Mouse (Mus musculus) limb, embryonic 14.5 days (tissue): ENCODE data around the gene Prkar1b. TPM values are rescaled to one million over a fixed set of nuclear protein-coding genes. Genes with fewer than 3 reads are reported as not detected.

Source experiments
- ATAC-seq: fragments of 200-750 bp; cut with Nextera tagmentation; 2 replicates; pipeline ENCODE4 v1.8.0; 2017; ENCODE audit warnings: low read depth, moderate number of reproducible peaks, moderate TSS enrichment; ENCODE audit not compliant: low FRiP score
- DNase-seq: peaks from one replicate; pipeline ENCODE4 v3.0.0-alpha.2; 2015; ENCODE audit warnings: low spot score
- H3K27ac ChIP-seq: fragments of 300-500 bp; sonication (generic); replicated peaks from 2 replicates; pipeline ENCODE4 v1.5.1; 2014; ENCODE audit warnings: low read depth, mild to moderate bottlenecking, low read length, moderate library complexity, mixed read lengths
- H3K27me3 ChIP-seq: fragments of 300-500 bp; sonication (generic); 2 replicates; pipeline ENCODE4 v1.6.1; 2014; ENCODE audit warnings: low read length, mixed read lengths; ENCODE audit not compliant: control insufficient read depth, insufficient read depth
- H3K36me3 ChIP-seq: fragments of 300-500 bp; sonication (generic); 2 replicates; pipeline ENCODE4 v1.6.1; 2014; ENCODE audit warnings: mild to moderate bottlenecking, low read length, moderate library complexity, mixed read lengths; ENCODE audit not compliant: control insufficient read depth, insufficient read depth
- H3K4me1 ChIP-seq: fragments of 300-500 bp; sonication (generic); 2 replicates; pipeline ENCODE4 v1.6.1; 2014; ENCODE audit warnings: antibody characterized with exemption, low read length, mixed read lengths; ENCODE audit not compliant: control insufficient read depth, insufficient read depth
- H3K4me2 ChIP-seq: fragments of 300-500 bp; sonication (generic); replicated peaks from 2 replicates; pipeline ENCODE4 v1.6.1; 2014; ENCODE audit warnings: low read depth, mild to moderate bottlenecking, low read length, moderate library complexity; ENCODE audit not compliant: severe bottlenecking
- H3K4me3 ChIP-seq: fragments of 300-500 bp; sonication (generic); replicated peaks from 2 replicates; pipeline ENCODE4 v1.5.1; 2014; ENCODE audit warnings: low read length
- H3K9ac ChIP-seq: fragments of 300-500 bp; sonication (generic); 2 replicates; pipeline ENCODE4 v1.6.1; 2014; ENCODE audit warnings: mild to moderate bottlenecking, low read depth, low read length, moderate library complexity; ENCODE audit not compliant: severe bottlenecking
- H3K9me3 ChIP-seq: fragments of 300-500 bp; sonication (generic); 2 replicates; pipeline ENCODE4 v1.6.1; 2016; ENCODE audit warnings: low read length; ENCODE audit not compliant: control insufficient read depth
- POLR2A ChIP-seq: fragments of 200-500 bp; IDR thresholded peaks from 2 replicates; pipeline ENCODE4 v1.8.0; 2012; ENCODE audit warnings: inconsistent platforms, mild to moderate bottlenecking, moderate library complexity, borderline replicate concordance; ENCODE audit not compliant: insufficient read depth, insufficient read length; ENCODE audit errors: extremely low read depth
- WGBS: fragments of 180-500 bp; shearing (Covaris S2); extraction: QIAGEN DNeasy Blood & Tissue Kit; methylation state at CpG from one replicate; pipeline ENCODE4 v1.1.7; 2014; 5-methylcytosine and 5-hydroxymethylcytosine counted together
- polyA plus RNA-seq, 2 experiments: library from polyadenylated mRNA; depleted of rRNA in 1 of 2; stranded (reverse) in 1 of 2; unstranded in 1 of 2; fragments of >200 nt; fragmentation: Nextera tagmentation in 1 of 2; extraction: Ambion mirVana in 1 of 2; gene quantifications; 2 replicates each; pipeline versions ENCODE4 v1.2.1 to v1.2.3; 2012 to 2014

The Prkar1b gene
- polyA plus RNA-seq, 2 experiments, result 15.8 to 19.2 TPM

DNA sequence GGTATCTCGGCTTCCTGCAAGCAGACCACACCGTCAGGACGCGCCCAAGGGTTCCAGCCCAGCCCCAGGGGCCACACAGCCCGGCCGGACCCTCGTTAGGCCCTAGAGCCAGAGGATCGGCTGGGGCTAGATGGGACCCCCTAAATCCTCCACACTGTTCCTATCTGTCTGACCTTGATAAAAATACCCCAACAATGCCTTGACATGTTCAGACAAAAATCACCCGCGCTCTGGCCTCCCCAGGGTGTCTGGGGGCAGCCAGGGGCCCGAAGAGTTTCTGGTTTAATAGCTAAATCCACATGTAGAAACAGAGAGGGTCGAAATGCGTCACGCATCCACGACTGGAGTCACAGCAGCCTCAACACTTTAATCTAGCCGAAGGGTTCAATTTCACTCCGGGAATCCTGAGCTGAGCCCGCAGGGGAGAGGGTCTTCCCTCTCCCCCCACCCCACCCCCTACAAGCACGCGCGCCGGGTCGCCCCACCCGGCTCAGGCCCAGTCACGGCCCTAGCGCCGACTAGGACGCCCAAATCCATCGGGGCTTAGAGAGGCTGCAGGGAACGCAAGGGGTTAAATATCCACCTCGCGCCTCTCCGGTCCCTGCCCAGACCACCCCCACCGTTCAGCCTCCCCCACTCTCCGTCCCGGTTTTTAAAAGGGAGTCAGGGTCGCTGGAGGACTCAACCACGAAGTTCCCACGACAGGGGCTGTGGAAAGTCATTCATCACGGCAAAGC is 156.3 kb downstream of the Prkar1b start:
- WGBS, result 2% methylated on average over 40 of the region's 40 CpGs
- peak; percentile 31 for DNase-seq
- ATAC-seq, result no peak
- Histone ChIP-seq H3K9me3 (no peaks in the 10 kb centered on the region), H3K4me1 (peaks cover 51% of the 10 kb centered on the region), H3K27ac (no peak overlapping the region), H3K36me3 (no peaks in the 10 kb centered on the region; the same call in 1 of the 2 replicates), H3K9ac (peak overlapping the region; percentile 71), H3K27me3 (peaks cover 59% of the 10 kb centered on the region), H3K4me2 (peak overlapping the region; percentile 93), H3K4me3 (peak overlapping the region; percentile 73)
- no peak for TF ChIP-seq POLR2A

- no peak for DNase-seq
- H3K27ac ChIP-seq, result no peak overlapping the region
- peak overlapping the region; percentile 73 for H3K4me3 ChIP-seq
- peak overlapping the region; percentile 51 for H3K9ac ChIP-seq
- TF ChIP-seq POLR2A, result no peak
- ATAC-seq, result no peak
- H3K4me2 ChIP-seq, result peak overlapping the region; percentile 93
- H3K4me1 ChIP-seq, result peaks cover 48% of the 10 kb centered on the region
- peaks cover 2% of the 10 kb centered on the region; the same call in 1 of the 2 replicates for H3K36me3 ChIP-seq
- no peaks in the 10 kb centered on the region for H3K9me3 ChIP-seq
- H3K27me3 ChIP-seq, result peaks cover 52% of the 10 kb centered on the region
- WGBS, result 2% methylated on average over 57 of the region's 59 CpGs
These were observed 157.0 kb downstream of the Prkar1b start for GRCm38 (mm10) chr5:138992611-138993370.

GRCm38 (mm10) chr5:138991734-138992133 is 158.1 kb downstream of the Prkar1b start:
- Histone ChIP-seq H3K9me3 (no peaks in the 10 kb centered on the region), H3K4me1 (peaks cover 39% of the 10 kb centered on the region), H3K9ac (no peak overlapping the region), H3K4me2 (0 out of 2 replicates have a peak overlapping the region, but pooled peaks have one; percentile 93), H3K4me3 (peak overlapping the region; percentile 15; the same call in 1 of the 2 replicates), H3K27ac (no peak overlapping the region), H3K36me3 (peaks cover 10% of the 10 kb centered on the region), H3K27me3 (peaks cover 41% of the 10 kb centered on the region)
- TF ChIP-seq POLR2A, result no peak
- WGBS, result 35% methylated on average over 4 of the region's 4 CpGs
- no peak for DNase-seq
- ATAC-seq, result no peak

DNA sequence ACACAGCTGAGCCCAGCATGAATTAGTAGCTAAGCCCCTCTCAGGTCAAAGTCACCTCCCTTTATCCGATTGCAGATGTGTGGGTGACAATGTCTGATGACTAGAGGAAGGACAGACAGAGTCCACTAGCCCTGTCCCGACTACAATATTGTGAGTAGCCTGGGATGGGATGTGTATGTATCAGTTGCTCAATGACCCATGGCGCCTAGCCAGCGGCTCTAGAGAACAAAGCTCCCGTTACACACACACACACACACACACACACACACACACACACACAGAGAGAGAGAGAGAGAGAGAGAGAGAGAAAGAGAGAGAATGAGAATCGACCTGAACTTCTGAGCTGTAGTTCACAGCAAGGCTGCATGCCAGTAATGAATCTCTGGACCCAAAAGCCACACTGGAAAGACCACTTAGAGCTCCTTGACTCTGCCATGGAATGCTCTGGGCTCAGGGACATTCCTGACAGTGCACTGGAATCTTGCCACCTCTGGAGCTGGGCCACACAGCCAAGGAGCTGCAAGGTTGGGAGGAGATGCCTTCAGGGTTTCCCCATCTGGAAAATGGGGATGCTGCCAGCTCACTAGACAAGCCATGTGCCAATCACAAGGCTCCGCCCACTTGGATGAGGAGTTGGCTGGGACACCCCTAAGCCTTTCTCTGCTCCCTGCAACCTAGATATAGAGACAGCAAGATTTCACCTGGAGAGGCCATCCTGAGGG is 159.0 kb downstream of the Prkar1b start:
- Histone ChIP-seq H3K9me3 (no peaks in the 10 kb centered on the region), H3K4me1 (peaks cover 31% of the 10 kb centered on the region), H3K36me3 (peaks cover 18% of the 10 kb centered on the region), H3K9ac (no peak overlapping the region), H3K4me2 (no peak overlapping the region), H3K27ac (no peak overlapping the region), H3K4me3 (no peak overlapping the region), H3K27me3 (peaks cover 32% of the 10 kb centered on the region)
- no peak for ATAC-seq
- 76% methylated on average over 7 of the region's 7 CpGs for WGBS
- DNase-seq, result peak; percentile 32
- TF ChIP-seq POLR2A, result no peak

DNA sequence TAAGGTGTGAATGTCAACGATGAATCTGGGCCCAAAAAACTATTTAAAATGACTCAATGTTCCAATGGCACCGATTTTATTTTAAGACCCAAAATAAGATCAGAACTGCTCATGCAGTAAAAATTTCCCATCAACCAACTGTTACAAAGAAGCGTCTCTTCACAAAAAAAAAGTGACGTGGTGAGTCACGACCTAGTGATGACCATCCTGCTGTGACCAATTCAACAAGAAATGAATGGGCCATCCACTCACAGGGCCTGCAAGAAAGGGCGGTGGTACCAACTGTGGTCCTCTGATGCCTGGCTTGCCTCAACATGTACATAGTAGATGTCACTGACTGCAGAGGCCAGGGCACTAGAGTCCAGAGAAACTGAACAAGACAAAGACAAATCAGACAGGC is 160.2 kb downstream of the Prkar1b start:
- Histone ChIP-seq H3K4me3 (no peak overlapping the region), H3K9ac (no peak overlapping the region), H3K4me1 (peaks cover 30% of the 10 kb centered on the region), H3K9me3 (no peaks in the 10 kb centered on the region), H3K4me2 (no peak overlapping the region), H3K36me3 (peaks cover 26% of the 10 kb centered on the region), H3K27me3 (peaks cover 32% of the 10 kb centered on the region), H3K27ac (no peak overlapping the region)
- no peak for TF ChIP-seq POLR2A
- WGBS, result 84% methylated on average over 6 of the region's 6 CpGs
- ATAC-seq, result no peak
- DNase-seq, result no peak
